Mouse (Mus musculus): Measurements from ENCODE around the gene Yrdc. TPM values are rescaled to one million over a fixed set of nuclear protein-coding genes. Genes with fewer than 3 reads are reported as not detected.

Gene Yrdc
- total RNA-seq, 1 experiment from 2014 or later, result 48.6 TPM

Other genes starting within 250 kb of the Yrdc start
- gene 3100002H09Rik, start 239.9 kb upstream of the Yrdc start, total RNA-seq (2021), result not detected in 2 replicates
- gene Pou3f1, start 193.9 kb upstream of the Yrdc start, total RNA-seq (2021), result not detected in 2 replicates
- 38.1 and 43.0 TPM in 2 replicates for gene Utp11, start 157.1 kb upstream of the Yrdc start, total RNA-seq (2021)
- 6.7 and 8.7 TPM in 2 replicates for gene Fhl3, start 150.0 kb upstream of the Yrdc start, total RNA-seq (2021)
- 40.2 and 46.8 TPM in 2 replicates for gene Sf3a3, start 135.9 kb upstream of the Yrdc start, total RNA-seq (2021)
- gene Inpp5b, start 108.8 kb upstream of the Yrdc start, total RNA-seq (2021), result 20.9 and 24.8 TPM in 2 replicates
- gene Mtf1, start 48.6 kb upstream of the Yrdc start, total RNA-seq (2021), result 20.4 and 22.5 TPM in 2 replicates
- gene 1110065P20Rik, start 517 bp downstream of the Yrdc start, total RNA-seq (2021), result 41.9 and 43.9 TPM in 2 replicates
- gene Maneal, start 11.5 kb downstream of the Yrdc start, total RNA-seq (2021), result 4.1 and 6.4 TPM in 2 replicates
- 2.0 and 3.8 TPM in 2 replicates for gene Epha10, start 30.2 kb downstream of the Yrdc start, total RNA-seq (2021)
- gene 9930104L06Rik, start 86.4 kb downstream of the Yrdc start, total RNA-seq (2021), result 17.5 and 18.0 TPM in 2 replicates
- 8.4 and 15.2 TPM in 2 replicates for gene Cdca8, start 88.6 kb downstream of the Yrdc start, total RNA-seq (2021)
- gene Rspo1, start 135.8 kb downstream of the Yrdc start, total RNA-seq (2021), result 2.3 and 3.3 TPM in 2 replicates
- gene Gnl2, start 165.9 kb downstream of the Yrdc start, total RNA-seq (2021), result 52.7 and 56.7 TPM in 2 replicates
- gene Dnali1, start 215.0 kb downstream of the Yrdc start, total RNA-seq (2021), result not detected in 2 replicates
- gene Snip1, start 216.0 kb downstream of the Yrdc start, total RNA-seq (2021), result 18.7 and 20.2 TPM in 2 replicates
- 34.2 and 36.9 TPM in 2 replicates for gene Meaf6, start 234.5 kb downstream of the Yrdc start, total RNA-seq (2021)